Mouse (Mus musculus): ENCODE measurements at regions not wholly inside any gene's neighbourhood (a gene's known extent, or its start where the extent isn't known, plus 50 kb on each side); places are given as distances from the start of the nearest gene placed in this dataset.

DNA sequence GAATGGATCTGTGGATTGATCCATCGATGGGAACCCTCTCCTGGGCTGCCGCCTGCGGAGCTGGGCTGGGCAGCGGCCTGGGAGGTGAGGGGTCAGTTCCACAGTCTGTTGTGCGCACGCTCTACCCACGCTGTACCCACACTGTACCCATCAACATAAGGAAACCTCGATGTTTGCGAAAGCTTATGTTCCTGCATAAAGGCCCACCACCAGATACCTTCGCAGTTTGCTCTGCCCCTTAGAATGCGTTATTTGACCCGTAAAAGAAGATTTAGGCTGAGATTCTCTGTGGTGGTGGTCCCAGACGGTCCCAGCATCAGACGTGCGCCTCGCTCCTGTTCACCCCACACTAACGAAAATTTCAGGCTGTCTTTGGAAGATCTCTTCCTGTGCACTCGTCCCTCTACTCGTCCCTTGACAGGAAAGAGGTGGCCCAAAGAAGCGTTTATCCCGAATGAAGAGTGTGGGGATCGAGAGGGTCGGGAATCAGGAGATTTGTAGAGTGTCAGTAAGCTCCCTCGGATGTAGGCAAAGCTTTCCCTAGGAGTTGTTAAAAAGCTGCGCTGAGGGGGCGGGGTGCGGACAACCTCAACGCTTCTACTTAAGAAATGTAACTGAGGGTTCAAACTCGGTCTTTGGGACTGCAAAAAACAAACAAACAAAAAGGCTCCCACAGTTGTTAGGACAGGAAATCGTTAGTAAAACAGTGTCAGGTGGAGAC is 123.9 kb downstream of the Tmem161b start:
- DNase-seq = no peak

DNA sequence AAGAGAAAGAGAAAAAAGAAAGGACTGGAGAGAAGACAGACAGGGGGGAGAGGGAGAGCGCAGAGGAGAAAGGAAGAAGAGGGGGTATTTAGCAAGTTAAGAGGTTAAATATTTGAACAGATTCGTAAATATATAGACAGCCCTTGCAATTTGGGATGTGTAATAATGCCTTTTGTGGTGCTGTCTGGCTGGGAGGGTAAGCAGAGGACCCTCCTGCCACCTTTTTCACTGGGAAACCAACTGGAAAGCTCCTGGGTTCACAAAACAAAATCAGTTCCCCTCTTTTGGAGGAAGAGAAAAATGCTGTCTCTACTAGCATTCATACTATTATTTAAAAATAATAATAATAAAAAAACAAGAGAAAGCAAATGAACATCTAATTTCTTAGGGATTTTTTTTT is 124.5 kb downstream of the Tmem161b start:
- DNase-seq = no peak

DNA sequence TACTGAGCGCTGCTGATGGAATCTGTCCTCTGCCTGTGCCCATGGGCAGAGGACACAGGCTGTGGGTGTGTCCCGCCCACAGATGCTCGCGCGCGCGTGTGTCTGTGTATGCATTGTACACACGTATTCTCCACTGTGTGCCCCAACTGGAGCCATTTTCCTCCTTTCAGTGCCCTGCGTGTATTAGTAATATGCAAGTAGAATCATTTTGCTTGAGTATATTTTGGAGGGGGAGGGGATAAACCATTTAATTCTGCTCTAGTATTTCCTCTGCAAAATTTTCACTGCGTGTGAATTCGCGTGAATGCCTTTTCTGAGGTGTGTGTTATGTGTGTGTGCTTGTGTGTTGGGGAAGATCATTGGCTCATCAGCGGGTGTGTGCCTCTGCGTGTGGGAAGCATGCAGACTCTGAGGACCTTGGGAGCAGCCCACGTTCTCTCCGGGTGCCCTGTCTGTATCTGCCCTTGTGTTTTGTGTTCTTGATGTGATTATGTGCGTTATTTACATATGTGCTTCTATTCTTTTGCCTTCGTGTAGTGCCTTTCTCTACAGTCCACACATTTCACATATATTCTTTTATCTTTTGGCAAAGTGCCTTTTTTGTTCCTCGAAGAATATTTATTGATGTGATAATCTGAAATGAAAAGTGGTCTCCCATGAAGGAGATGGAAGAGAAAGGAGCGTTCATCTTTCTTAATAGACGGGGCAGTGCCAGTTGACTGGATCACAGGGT is 125.3 kb downstream of the Tmem161b start:
- no peak for DNase-seq

- DNase-seq = peak; percentile 86
These were observed 126.0 kb downstream of the Tmem161b start for GRCm38 (mm10) chr13:84347914-84348700.

DNA sequence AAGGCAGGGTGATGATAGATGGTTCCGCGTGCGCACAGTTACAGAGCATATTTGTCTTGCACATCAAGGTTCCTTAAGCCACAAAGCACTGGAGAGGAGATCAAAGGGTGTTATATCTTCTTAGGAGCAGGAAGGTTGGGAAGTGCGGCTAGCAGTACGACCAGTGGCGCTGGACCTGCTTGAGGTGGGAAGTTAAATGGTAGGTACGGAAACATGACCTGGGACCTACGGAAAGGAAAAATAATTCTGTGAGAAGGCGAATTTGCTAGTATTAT is 126.5 kb downstream of the Tmem161b start:
- DNase-seq = no peak

DNA sequence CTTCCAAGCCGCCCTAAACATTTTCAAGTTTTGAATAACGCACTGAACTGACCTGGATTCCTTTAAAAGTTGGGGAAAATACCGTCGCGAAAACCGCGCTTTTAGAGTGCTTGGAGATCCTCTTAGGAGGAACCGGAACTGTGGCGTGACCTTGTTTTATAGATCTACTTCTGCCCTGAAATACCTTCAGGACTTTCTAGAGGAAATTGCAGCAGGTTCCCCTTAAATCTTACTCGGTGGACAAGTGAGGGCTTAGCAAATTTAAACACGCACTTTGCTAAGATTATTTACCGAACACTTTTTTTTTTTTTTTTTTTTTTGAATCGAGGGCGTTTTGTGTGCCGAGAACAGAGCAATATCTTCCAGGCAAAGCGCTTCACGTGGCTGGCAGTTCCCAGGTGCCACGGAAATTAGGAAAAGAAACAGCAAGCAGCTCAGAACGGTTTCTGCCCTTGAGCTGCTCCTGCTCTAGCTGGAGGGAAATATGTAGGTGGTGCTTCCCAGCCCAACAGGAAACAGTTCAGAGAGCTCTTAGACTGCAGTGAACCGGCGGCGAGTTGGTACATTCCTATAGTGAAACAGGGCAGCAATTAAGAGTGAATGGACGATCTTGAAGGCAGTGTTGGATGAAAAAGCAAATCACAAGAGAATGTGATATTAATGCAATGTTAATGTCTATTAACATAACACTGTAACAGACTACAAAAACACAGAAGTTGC is 127.1 kb downstream of the Tmem161b start:
- no peak for DNase-seq

GRCm38 (mm10) chr13:84349721-84350040 is 127.6 kb downstream of the Tmem161b start:
- no peak for DNase-seq

- DNase-seq = no peak
These were observed 128.7 kb downstream of the Tmem161b start for GRCm38 (mm10) chr13:84350791-84351190.

- DNase-seq = no peak
These were observed 134.4 kb downstream of the Tmem161b start for GRCm38 (mm10) chr13:84356455-84356854.

DNA sequence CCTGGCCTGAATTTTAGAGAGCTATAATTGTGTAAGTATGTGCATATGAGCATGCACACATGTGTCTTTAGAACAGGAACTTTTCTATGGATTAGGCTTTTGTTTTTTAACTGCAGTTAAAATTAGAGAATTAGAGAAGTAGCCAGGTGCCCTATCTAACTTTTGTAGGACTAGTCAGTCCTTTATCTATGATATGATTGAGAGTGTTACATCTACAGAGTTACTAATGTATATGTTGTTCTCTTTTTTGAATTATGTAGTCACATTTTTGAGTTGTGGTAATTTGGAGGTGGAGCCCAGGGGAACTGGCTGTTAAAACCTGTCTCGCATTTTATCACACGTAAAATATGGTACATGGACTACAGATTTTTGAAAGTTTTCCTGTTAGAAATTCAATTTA is 138.4 kb downstream of the Tmem161b start:
- no peak for DNase-seq

DNA sequence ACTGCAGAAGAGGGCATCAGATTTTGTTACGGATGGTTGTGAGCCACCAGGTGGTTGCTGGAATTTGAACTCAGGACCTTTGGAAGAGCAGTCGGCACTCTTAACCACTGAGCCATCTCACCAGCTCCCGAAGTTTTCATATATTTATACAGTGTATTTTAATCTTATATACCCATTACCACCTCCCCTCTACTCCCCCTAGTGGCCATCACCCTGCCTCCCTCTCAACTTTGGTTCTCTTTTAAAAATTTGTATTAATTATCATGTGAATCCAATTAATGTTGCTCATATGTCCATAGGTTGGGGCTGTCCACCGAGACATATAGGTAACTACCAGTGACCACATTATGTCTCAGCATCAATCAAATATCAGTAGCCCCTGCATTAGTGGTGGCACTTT is 142.0 kb downstream of the Tmem161b start:
- DNase-seq = no peak

GRCm38 (mm10) chr13:84365503-84365902 is 143.4 kb downstream of the Tmem161b start:
- no peak for DNase-seq

- no peak for DNase-seq
These were observed 143.9 kb downstream of the Tmem161b start for GRCm38 (mm10) chr13:84366017-84366416.

DNA sequence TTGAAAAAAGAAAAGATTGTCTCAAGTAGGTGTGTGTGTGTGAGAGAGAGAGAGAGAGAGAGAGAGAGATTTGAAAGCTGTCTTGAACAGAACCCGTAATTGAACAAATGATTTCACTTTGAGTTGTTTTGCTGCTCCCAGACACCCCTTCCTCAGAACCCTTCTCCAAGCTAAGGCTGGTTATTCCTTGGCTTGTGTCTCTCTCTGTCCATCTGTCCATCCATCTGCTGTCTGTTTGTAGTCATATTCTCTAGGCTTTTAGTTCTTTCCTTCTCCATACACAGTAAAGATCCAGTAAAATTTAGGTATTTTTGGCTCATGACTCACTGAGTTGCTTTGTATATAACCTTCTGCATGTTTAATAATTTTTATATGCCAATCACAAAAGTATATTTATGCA is 144.7 kb downstream of the Tmem161b start:
- no peak for DNase-seq

GRCm38 (mm10) chr13:84368225-84368624 is 146.1 kb downstream of the Tmem161b start:
- DNase-seq = no peak

DNA sequence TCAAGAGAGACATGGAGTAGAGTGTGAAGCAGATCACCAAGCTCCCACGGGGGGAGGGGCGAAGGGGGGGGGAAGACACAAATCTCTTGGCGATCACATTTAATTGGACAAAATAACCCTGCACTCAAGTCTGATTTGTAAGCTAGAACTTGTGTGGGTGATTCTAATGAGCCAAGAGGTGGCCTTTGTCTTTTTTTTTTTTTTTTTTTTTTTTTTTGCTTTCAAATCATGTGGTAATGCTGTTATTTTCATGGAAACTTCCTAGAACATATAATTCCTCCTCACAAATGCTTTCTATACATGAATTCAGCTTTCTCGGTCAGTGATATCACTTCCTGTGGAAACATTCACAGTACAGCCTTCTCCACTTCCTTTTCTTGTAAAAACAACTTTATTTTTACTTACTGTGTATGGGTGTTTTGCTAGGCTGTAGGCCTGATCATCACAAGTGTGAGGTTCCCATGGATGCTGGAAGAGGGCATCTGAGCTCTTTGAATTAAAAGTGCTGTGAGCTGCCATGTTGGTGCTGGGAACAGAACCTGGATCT is 152.7 kb downstream of the Tmem161b start:
- DNase-seq = no peak

DNA sequence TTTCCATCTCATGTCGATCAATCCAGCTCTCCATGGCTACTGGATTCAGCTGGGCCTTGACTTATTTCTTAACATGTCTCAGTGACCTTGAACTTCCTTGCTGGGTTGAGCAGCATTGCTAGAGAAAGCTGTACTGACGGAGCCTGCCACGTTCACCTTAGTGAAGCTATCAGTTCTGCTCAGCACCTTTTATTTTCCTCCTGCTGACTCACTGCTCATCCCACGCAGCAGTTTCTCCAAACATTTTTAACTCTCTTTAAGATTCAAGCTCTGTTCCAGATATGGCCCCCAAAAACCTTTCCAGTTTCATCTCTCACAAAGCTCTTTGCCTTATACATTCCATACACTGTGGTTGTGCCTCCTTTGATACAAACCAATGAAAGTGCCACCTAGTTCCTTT is 153.8 kb downstream of the Tmem161b start:
- no peak for DNase-seq

DNA sequence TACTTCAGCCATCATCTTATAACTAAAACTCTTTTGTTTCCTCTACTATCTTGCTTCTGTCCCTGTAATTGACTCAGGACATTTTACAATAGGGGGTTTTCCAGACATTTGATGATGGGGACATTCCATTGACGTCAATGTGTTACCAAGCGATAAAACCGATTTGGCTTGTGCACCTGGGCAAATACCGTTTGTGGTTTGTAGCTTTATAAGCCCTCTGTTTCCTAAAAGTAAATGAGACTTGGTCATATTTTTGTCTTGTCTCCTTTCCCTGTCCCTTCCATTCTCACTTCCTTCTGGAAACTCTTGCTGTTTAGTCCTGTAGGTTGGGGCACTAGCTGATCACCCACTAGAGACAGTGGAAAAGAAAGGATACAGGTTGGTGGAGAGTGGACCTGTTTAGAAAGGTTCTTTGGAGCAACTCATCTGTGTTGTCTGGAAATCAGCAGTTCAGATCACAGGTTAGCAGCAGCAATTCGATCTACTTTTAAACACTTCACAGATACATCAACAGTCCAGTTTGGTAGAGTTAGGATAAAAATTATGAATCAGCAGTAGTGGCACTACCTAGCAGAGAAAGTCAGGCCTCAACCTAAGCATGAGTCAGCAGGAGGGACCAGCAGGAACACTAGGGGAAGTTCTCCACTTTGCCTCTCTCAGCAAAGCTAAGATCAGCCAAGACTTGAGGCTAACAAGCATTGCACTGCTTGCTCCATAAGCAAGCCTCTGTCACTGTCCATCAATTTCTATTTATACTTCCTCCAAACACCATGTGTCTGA is 156.6 kb downstream of the Tmem161b start:
- no peak for DNase-seq

- DNase-seq = no peak
These were observed 169.5 kb downstream of the Tmem161b start for GRCm38 (mm10) chr13:84391554-84391953.

GRCm38 (mm10) chr13:84398476-84399344 is 176.6 kb downstream of the Tmem161b start:
- DNase-seq = no peak
